Mouse (Mus musculus): ENCODE measurements around the gene Gas2. TPM values are rescaled to one million over a fixed set of nuclear protein-coding genes. Genes with fewer than 3 reads are reported as not detected.

Gas2 gene
- total and polyA plus RNA-seq, 3 experiments = 2.3 to 4.3 (median 4.3) TPM

DNA sequence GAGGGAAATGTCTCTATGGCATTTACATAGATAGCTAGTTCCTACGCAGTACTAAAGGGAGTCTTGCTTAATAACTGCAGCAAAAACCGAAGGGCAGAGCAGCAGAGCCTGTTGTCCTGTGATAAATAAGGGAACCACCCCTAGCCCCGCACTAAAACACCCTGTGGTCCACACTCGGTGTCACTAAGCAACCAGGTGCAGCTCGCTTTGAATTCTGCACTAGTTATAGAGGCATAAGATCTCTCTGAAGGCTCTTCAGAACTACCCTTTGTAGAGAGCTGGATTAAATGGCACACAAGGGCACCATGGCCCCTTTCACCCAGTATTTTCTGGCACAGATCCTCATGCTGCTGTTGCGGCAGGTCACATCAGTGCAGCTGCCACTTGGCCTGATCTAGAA is 113.4 kb downstream of the Gas2 start:
- intact Hi-C loops (cut with DNase I) = no loop called here
- Histone ChIP-seq H3K4me1 (ENCODE audit: control insufficient read depth, insufficient read depth, low read length) (no peaks in the 10 kb centered on the region), H3K36me3 (ENCODE audit: control insufficient read depth, insufficient read depth, low read length) (no peaks in the 10 kb centered on the region), H3K27me3 (ENCODE audit: control insufficient read depth, insufficient read depth, low read length) (no peaks in the 10 kb centered on the region), H3K4me3 (no peak overlapping the region), H3K79me2 (replicated peaks; ENCODE audit: control insufficient read depth, insufficient read depth, low read length) (no peaks in the 10 kb centered on the region), H3K9ac (ENCODE audit: low read depth, low read length) (no peak overlapping the region), H3K27ac (no peak overlapping the region)
- no peak for TF ChIP-seq EP300 (IDR thresholded peaks at IDR 0.05; ENCODE audit: insufficient read depth, low read depth, low read length)
- no peak for TF ChIP-seq CTCF (IDR thresholded peaks at IDR 0.05)
- no peak for TF ChIP-seq POLR2A (IDR thresholded peaks at IDR 0.05; ENCODE audit: insufficient read depth, low read depth, low read length)
- no peak for DNase-seq
- 74% methylated on average over 6 of the region's 6 CpGs for WGBS

GRCm38 (mm10) chr7:51979271-51979670 is 117.5 kb downstream of the Gas2 start:
- WGBS = 52% methylated on average over 5 of the region's 5 CpGs
- H3K9ac ChIP-seq (ENCODE audit: low read depth, low read length) = no peak overlapping the region
- no peak for DNase-seq

GRCm38 (mm10) chr7:51982303-51982702 is 120.5 kb downstream of the Gas2 start:
- WGBS = 22% methylated on average over 1 of the region's 1 CpGs

More at GRCm38 (mm10) chr7:51979271-51979670, 117.5 kb downstream of the Gas2 start:
- TF ChIP-seq POLR2A (IDR thresholded peaks at IDR 0.05; ENCODE audit: insufficient read depth, low read depth, low read length) = no peak
- no peak for TF ChIP-seq EP300 (IDR thresholded peaks at IDR 0.05; ENCODE audit: insufficient read depth, low read depth, low read length)
- peak; percentile 78 for TF ChIP-seq CTCF (IDR thresholded peaks at IDR 0.05)
- Histone ChIP-seq H3K27me3 (ENCODE audit: control insufficient read depth, insufficient read depth, low read length) (no peaks in the 10 kb centered on the region), H3K4me1 (ENCODE audit: control insufficient read depth, insufficient read depth, low read length) (no peaks in the 10 kb centered on the region), H3K79me2 (replicated peaks; ENCODE audit: control insufficient read depth, insufficient read depth, low read length) (no peaks in the 10 kb centered on the region), H3K36me3 (ENCODE audit: control insufficient read depth, insufficient read depth, low read length) (no peaks in the 10 kb centered on the region), H3K27ac (no peak overlapping the region), H3K4me3 (no peak overlapping the region)
- intact Hi-C loops (cut with DNase I) = no loop called here

DNA sequence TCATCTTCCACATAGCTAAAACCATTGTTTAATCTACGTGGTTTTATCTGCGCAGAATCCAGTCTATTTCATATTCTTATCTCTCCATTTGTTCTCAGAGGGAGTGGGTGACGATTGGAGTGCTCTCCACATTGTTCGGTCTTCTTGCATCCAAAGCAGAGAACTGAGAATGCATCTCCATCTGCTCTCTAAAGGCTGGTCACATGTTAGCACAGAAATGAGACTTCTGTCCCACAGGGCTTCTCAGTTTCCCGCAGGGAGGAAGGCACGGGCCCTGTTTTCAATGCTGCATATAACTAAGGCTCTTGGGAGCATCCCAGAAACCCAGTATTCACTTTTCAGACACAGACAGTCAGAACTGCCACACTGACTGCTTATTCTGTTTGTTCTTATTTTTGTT is 123.9 kb downstream of the Gas2 start:
- intact Hi-C loops (cut with DNase I) = no loop called here
- no peak for TF ChIP-seq POLR2A (IDR thresholded peaks at IDR 0.05; ENCODE audit: insufficient read depth, low read depth, low read length)
- no peak for TF ChIP-seq EP300 (IDR thresholded peaks at IDR 0.05; ENCODE audit: insufficient read depth, low read depth, low read length)
- TF ChIP-seq CTCF (IDR thresholded peaks at IDR 0.05) = no peak
- Histone ChIP-seq H3K9ac (ENCODE audit: low read depth, low read length) (no peak overlapping the region), H3K4me1 (ENCODE audit: control insufficient read depth, insufficient read depth, low read length) (no peaks in the 10 kb centered on the region), H3K4me3 (no peak overlapping the region), H3K36me3 (ENCODE audit: control insufficient read depth, insufficient read depth, low read length) (no peaks in the 10 kb centered on the region), H3K27ac (no peak overlapping the region), H3K79me2 (replicated peaks; ENCODE audit: control insufficient read depth, insufficient read depth, low read length) (no peaks in the 10 kb centered on the region), H3K27me3 (ENCODE audit: control insufficient read depth, insufficient read depth, low read length) (no peaks in the 10 kb centered on the region)
- DNase-seq = no peak
- WGBS = 57% methylated on average over 6 of the region's 6 CpGs

More at GRCm38 (mm10) chr7:51982303-51982702, 120.5 kb downstream of the Gas2 start:
- H3K9ac ChIP-seq (ENCODE audit: low read depth, low read length) = no peak overlapping the region
- H3K4me3 ChIP-seq = no peak overlapping the region
- no peak for DNase-seq
- no peak overlapping the region for H3K27ac ChIP-seq
- H3K4me1 ChIP-seq (ENCODE audit: control insufficient read depth, insufficient read depth, low read length) = no peaks in the 10 kb centered on the region
- TF ChIP-seq POLR2A (IDR thresholded peaks at IDR 0.05; ENCODE audit: insufficient read depth, low read depth, low read length) = no peak
- TF ChIP-seq CTCF (IDR thresholded peaks at IDR 0.05) = no peak
- no peak for TF ChIP-seq EP300 (IDR thresholded peaks at IDR 0.05; ENCODE audit: insufficient read depth, low read depth, low read length)
- intact Hi-C loops (cut with DNase I) = no loop called here
- no peaks in the 10 kb centered on the region for H3K27me3 ChIP-seq (ENCODE audit: control insufficient read depth, insufficient read depth, low read length)
- H3K79me2 ChIP-seq (replicated peaks; ENCODE audit: control insufficient read depth, insufficient read depth, low read length) = no peaks in the 10 kb centered on the region
- no peaks in the 10 kb centered on the region for H3K36me3 ChIP-seq (ENCODE audit: control insufficient read depth, insufficient read depth, low read length)

DNA sequence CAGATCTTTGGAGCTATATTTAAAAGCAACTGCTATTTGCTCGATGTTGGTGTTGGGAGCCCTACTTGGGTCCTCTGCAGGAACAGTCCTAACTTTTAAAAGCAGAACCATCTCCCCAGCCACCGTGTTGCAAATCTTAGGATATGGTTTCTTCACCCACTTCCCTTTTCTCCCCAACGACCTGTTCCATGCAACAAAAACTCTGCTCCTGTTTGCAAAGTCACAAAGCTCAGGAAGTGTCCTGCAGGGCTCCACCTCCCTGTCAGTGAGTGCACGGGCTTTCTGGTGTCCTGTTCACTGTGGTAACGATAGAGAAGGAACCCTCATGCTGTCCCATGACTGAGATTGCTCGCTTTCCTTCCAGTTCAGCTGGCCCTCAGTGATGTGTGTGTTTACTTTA is 125.1 kb downstream of the Gas2 start:
- DNase-seq = no peak
- H3K79me2 ChIP-seq (replicated peaks; ENCODE audit: control insufficient read depth, insufficient read depth, low read length) = no peaks in the 10 kb centered on the region
- 50% methylated on average over 6 of the region's 6 CpGs for WGBS
- H3K4me1 ChIP-seq (ENCODE audit: control insufficient read depth, insufficient read depth, low read length) = no peaks in the 10 kb centered on the region
- no peak overlapping the region for H3K27ac ChIP-seq
- H3K4me3 ChIP-seq = no peak overlapping the region
- no peaks in the 10 kb centered on the region for H3K27me3 ChIP-seq (ENCODE audit: control insufficient read depth, insufficient read depth, low read length)
- TF ChIP-seq EP300 (IDR thresholded peaks at IDR 0.05; ENCODE audit: insufficient read depth, low read depth, low read length) (no peak), POLR2A (IDR thresholded peaks at IDR 0.05; ENCODE audit: insufficient read depth, low read depth, low read length) (no peak), CTCF (IDR thresholded peaks at IDR 0.05) (no peak)
- H3K9ac ChIP-seq (ENCODE audit: low read depth, low read length) = no peak overlapping the region
- intact Hi-C loops (cut with DNase I) = no loop called here
- no peaks in the 10 kb centered on the region for H3K36me3 ChIP-seq (ENCODE audit: control insufficient read depth, insufficient read depth, low read length)

DNA sequence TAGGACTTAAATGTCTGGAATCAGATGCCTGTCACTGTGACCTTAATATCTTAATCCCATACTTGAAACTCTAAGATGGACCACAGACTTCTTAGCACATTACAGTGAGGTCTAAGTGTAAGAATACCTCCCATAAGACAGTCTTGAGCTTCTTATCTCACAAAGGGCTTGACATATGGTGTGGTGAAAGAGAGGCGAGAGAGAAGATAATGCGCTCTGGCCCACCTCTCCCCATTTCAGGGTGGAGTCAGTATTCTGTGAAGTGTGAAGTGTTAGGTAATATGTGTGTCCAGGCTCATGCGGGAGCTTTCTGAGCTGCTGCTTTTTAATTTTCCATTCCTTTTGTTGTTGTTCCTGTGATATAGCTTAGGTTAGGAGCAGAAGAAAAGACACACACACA is 129.2 kb downstream of the Gas2 start:
- DNase-seq = no peak
- intact Hi-C loops (cut with DNase I) = no loop called here
- H3K4me3 ChIP-seq = no peak overlapping the region
- no peaks in the 10 kb centered on the region for H3K36me3 ChIP-seq (ENCODE audit: control insufficient read depth, insufficient read depth, low read length)
- no peaks in the 10 kb centered on the region for H3K27me3 ChIP-seq (ENCODE audit: control insufficient read depth, insufficient read depth, low read length)
- TF ChIP-seq EP300 (IDR thresholded peaks at IDR 0.05; ENCODE audit: insufficient read depth, low read depth, low read length) (no peak), CTCF (IDR thresholded peaks at IDR 0.05) (no peak), POLR2A (IDR thresholded peaks at IDR 0.05; ENCODE audit: insufficient read depth, low read depth, low read length) (no peak)
- H3K79me2 ChIP-seq (replicated peaks; ENCODE audit: control insufficient read depth, insufficient read depth, low read length) = no peaks in the 10 kb centered on the region
- 78% methylated on average over 3 of the region's 3 CpGs for WGBS
- H3K4me1 ChIP-seq (ENCODE audit: control insufficient read depth, insufficient read depth, low read length) = no peaks in the 10 kb centered on the region
- no peak overlapping the region for H3K27ac ChIP-seq
- no peak overlapping the region for H3K9ac ChIP-seq (ENCODE audit: low read depth, low read length)
